Mouse (Mus musculus) kidney, adult 2 months (tissue): ENCODE measurements around the gene Siva1. TPM values are rescaled to one million over a fixed set of nuclear protein-coding genes. Genes with fewer than 3 reads are reported as not detected.

Experiments used
- DNase-seq: peaks from one replicate; pipeline ENCODE4 v3.0.0; 2021
- H3K27ac ChIP-seq: fragments of 200-500 bp; 2 replicates; pipeline ENCODE4 v1.5.1; 2012; ENCODE audit warnings: low read depth, low read length, control low read depth, inconsistent platforms; ENCODE audit not compliant: insufficient read depth
- H3K27me3 ChIP-seq: fragments of 200-500 bp; replicated peaks from 2 replicates; pipeline ENCODE4 v1.6.1; 2012; ENCODE audit warnings: mild to moderate bottlenecking, moderate library complexity, low read length, inconsistent platforms; ENCODE audit not compliant: control insufficient read depth, insufficient read depth
- H3K36me3 ChIP-seq: fragments of 200-500 bp; 2 replicates; pipeline ENCODE4 v1.6.1; 2012; ENCODE audit warnings: mild to moderate bottlenecking, moderate library complexity, low read length, inconsistent platforms; ENCODE audit not compliant: control insufficient read depth, insufficient read depth
- H3K4me1 ChIP-seq: fragments of 200-500 bp; 2 replicates; pipeline ENCODE4 v1.6.1; 2011; ENCODE audit warnings: low read length; ENCODE audit not compliant: control insufficient read depth, insufficient read depth
- H3K4me3 ChIP-seq: fragments of 200-500 bp; 2 replicates; pipeline ENCODE4 v1.5.1; 2011; ENCODE audit warnings: mild to moderate bottlenecking, low read depth, low read length, control low read depth; ENCODE audit not compliant: insufficient read depth
- CTCF ChIP-seq: fragments of 200-500 bp; conservative IDR thresholded peaks from 2 replicates; pipeline ENCODE4 v1.5.1; 2011; ENCODE audit warnings: low read depth, mild to moderate bottlenecking, control low read depth, low read length, moderate library complexity, mixed read lengths; ENCODE audit not compliant: insufficient read depth, insufficient read length
- POLR2A ChIP-seq: fragments of 200-500 bp; IDR thresholded peaks from one replicate; pipeline ENCODE4 v1.6.1; 2011; ENCODE audit warnings: low read depth, low read length, control low read depth
- WGBS: fragments of 180-500 bp; shearing (Covaris S2); methylation state at CpG from one replicate; pipeline ENCODE4 v1.1.7; 2018; 5-methylcytosine and 5-hydroxymethylcytosine counted together
- polyA plus RNA-seq: library from polyadenylated mRNA; depleted of rRNA; stranded (reverse); fragments of >200 nt; gene quantifications from 2 replicates; pipeline ENCODE4 v1.2.3, GENCODE M21; 2012

The Siva1 gene
- polyA plus RNA-seq, 1 experiment, result 27.8 TPM

DNA sequence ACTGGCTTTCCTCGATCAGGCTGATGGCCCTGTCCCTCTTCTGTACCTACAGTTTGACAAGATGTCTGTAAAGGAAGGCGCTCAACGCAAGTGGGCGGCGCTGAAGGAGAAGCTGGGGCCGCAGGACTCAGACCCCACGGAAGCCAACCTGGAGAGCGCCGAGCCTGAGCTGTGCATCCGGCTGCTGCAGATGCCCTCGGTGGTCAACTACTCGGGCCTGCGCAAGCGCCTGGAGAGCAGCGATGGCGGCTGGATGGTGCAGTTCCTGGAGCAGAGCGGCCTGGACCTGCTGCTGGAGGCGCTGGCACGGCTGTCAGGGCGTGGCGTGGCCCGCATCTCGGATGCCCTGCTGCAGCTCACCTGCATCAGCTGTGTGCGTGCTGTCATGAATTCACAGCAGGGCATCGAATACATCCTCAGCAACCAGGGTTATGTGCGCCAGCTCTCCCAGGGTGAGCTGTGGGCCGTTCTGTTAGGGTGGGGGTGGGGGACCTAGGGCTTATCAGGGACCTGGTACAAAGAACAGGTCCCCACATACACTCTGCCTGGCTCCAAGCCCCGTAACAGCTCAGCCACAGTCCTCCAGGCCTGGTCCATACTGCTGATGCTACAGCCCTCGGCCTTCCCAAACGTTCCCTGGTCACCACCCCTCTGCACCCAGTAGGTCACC lies 44.4 kb upstream of the Siva1 start:
- TF ChIP-seq CTCF (no peak), POLR2A (no peak)
- H3K27ac ChIP-seq, result no peak overlapping the region
- no peak overlapping the region for H3K4me3 ChIP-seq
- WGBS, result 92% methylated on average over 30 of the region's 30 CpGs
- H3K4me1 ChIP-seq, result no peaks in the 10 kb centered on the region
- no peak for DNase-seq
- no peaks in the 10 kb centered on the region for H3K27me3 ChIP-seq
- no peaks in the 10 kb centered on the region for H3K36me3 ChIP-seq

DNA sequence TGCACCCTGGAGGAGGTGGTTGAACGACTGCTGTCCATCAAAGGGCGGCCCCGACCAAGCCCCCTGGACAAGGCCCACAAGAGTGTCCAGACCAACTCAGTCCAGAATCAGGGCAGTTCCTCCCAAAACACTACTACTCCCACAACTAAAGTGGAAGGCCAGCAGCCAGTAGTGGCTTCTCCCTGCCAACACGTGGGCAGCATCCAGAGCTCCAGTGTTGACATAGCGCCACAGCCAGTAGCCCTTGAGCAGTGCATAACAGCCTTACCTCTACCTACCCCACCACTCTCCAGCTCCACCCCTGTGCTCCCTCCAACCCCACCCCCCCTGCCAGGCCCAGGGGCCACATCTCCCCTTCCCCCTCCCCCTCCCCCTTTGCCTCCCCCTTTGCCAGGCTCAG lies 40.5 kb upstream of the Siva1 start:
- Histone ChIP-seq H3K4me3 (no peak overlapping the region), H3K27me3 (no peaks in the 10 kb centered on the region), H3K36me3 (no peaks in the 10 kb centered on the region), H3K4me1 (no peaks in the 10 kb centered on the region), H3K27ac (no peak overlapping the region)
- no peak for TF ChIP-seq POLR2A
- no peak; the same call in 1 of the 2 replicates for TF ChIP-seq CTCF
- DNase-seq, result no peak
- WGBS, result 85% methylated on average over 5 of the region's 5 CpGs

DNA sequence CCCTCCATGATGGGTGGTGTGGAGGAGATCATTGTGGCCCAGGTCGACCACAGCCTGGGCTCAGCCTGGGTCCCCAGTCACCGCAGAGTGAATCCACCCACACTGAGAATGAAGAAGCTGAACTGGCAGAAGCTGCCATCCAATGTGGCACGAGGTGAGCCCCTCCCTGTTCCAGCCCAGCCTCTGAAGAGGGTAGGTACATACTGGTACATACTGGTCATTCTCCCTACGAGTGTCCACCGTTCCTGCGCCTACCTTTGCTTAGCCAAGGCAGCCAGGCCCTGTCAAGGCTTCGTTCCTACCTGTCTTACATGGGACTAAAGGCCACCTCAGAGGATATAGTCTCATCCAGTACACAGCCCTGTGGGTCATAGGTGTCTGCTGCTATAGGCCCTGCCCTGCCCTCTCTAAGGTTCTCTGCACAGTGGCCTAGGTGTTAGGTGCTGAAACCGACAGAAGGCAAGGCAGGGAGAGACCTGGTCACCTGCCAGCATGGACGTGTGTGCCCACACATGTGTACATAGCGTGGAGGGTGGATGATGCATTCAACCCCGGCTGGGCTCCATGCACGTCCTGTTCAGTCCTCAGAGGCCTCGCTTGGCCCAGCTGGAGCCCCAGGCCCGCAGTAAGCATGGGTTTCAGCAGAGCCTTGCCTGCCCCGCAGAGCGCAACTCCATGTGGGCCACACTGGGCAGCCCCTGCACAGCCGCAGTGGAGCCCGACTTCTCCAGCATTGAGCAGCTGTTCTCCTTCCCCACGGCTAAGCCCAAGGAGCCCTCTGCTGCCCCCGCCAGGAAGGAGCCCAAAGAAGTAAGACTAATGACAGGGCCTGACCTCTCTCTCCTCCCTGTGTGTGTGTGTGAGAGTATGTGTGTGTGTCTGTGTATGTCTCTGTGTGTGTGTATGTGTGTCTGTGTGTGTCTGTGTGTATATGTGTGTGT lies 39.5 kb upstream of the Siva1 start:
- H3K27ac ChIP-seq, result no peak overlapping the region
- TF ChIP-seq POLR2A (no peak), CTCF (peak; percentile 28; the same call in 1 of the 2 replicates)
- H3K27me3 ChIP-seq, result no peaks in the 10 kb centered on the region
- H3K36me3 ChIP-seq, result no peaks in the 10 kb centered on the region
- DNase-seq, result no peak
- WGBS, result 71% methylated on average over 20 of the region's 20 CpGs
- no peak overlapping the region for H3K4me3 ChIP-seq
- H3K4me1 ChIP-seq, result no peaks in the 10 kb centered on the region

DNA sequence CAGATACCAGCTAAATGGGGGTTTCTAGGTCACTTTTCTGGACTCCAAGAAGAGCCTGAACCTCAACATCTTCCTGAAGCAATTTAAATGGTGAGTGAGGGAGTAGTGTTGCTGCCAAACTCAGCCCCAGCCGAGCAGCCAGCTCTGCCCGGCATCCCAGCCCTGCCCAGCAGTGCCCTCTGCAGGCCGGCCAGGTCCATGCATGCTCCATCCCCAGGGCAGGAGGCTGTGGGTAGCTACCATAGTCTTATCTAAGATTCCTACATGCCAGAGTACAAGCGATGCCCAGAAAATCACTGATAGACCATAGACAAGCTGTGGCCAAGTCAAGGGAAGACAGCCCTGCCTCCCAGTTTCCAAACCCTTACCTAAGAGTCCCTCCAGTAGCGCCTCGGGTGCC lies 38.7 kb upstream of the Siva1 start:
- Histone ChIP-seq H3K27me3 (no peaks in the 10 kb centered on the region), H3K4me1 (no peaks in the 10 kb centered on the region), H3K36me3 (no peaks in the 10 kb centered on the region), H3K27ac (no peak overlapping the region), H3K4me3 (no peak overlapping the region)
- 47% methylated on average over 6 of the region's 6 CpGs for WGBS
- peak; percentile 71 for DNase-seq
- peak; percentile 98; the same call in 1 of the 2 replicates for TF ChIP-seq CTCF
- no peak for TF ChIP-seq POLR2A

DNA sequence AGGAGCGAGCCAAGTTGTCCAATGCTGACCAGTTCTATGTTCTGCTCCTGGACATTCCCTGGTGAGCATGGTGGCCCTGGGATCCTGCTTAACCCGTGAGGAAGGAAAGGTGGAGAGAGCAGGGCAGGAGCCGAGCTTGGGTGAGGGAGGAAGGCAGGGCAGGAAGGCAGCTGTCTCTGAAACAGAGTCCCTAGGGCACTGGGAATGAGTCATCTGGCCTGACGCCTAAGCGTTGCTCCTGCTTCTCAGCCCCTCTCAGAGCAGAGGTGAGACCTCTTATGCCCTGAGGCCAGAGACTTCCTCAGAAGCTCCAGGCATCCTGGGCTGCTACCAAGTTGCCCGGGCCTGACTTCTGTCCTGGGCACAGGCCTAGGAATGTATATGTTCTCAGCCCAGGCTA lies 37.5 kb upstream of the Siva1 start:
- 68% methylated on average over 6 of the region's 6 CpGs for WGBS
- no peak overlapping the region for H3K4me3 ChIP-seq
- no peak for DNase-seq
- no peaks in the 10 kb centered on the region for H3K4me1 ChIP-seq
- no peak overlapping the region for H3K27ac ChIP-seq
- no peaks in the 10 kb centered on the region for H3K36me3 ChIP-seq
- TF ChIP-seq CTCF (no peak), POLR2A (no peak)
- no peaks in the 10 kb centered on the region for H3K27me3 ChIP-seq

DNA sequence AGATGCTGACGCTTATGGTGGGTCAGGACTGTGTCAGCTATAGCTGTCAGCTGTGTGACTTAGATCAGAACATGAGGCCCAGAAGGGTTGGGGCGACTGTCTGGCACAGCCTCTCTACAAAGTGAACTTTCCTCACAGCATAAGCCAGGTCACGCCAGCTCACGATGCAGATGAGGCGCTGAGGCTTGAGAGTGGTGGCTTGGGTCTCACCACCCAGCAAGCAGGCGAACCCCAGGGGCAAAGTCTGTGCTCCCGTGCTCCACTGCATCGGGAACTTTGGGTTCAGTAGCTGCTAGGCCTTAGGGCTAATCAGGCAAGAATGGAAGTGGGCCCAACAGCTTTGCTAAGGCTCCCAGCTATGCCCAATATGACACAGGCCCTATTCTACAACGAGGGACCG lies 35.4 kb upstream of the Siva1 start:
- Histone ChIP-seq H3K4me1 (no peaks in the 10 kb centered on the region), H3K27me3 (no peaks in the 10 kb centered on the region), H3K4me3 (no peak overlapping the region), H3K27ac (no peak overlapping the region), H3K36me3 (no peaks in the 10 kb centered on the region)
- 64% methylated on average over 10 of the region's 10 CpGs for WGBS
- peak; percentile 45 for DNase-seq
- TF ChIP-seq POLR2A (no peak), CTCF (no peak)

DNA sequence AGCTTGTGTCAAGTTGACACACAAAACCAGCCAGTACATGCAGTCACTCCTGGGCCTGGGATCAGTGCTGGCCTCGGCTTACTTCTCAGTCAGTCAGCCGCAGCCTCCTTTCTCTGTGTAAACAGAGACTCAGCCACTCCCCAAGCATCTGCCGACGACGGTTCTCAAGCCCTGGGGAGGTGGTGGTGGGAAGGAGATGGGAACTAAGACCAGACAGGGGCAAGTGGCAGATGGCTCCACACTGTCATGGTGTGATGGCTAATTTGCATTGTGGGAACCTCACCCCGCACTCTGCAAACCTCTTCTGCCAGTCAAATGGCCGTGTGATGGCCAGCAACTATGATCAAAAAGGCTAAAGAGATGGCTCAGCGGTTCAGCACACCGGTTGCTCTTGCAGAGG lies 27.8 kb upstream of the Siva1 start:
- Histone ChIP-seq H3K36me3 (no peaks in the 10 kb centered on the region), H3K27ac (no peak overlapping the region), H3K4me3 (no peak overlapping the region), H3K27me3 (no peaks in the 10 kb centered on the region), H3K4me1 (0 out of 2 replicates have a peak, but pooled peaks cover 10% of the 10 kb centered on the region)
- TF ChIP-seq POLR2A (no peak), CTCF (no peak)
- no peak for DNase-seq
- 62% methylated on average over 9 of the region's 9 CpGs for WGBS
